Mouse (Mus musculus): ENCODE measurements around the gene Mrpl9. TPM values are rescaled to one million over a fixed set of nuclear protein-coding genes. Genes with fewer than 3 reads are reported as not detected.

Gene Mrpl9
- polyA plus RNA-seq (2015; fragmentation: Nextera tagmentation; extraction: Ambion mirVana) = 52.7 and 52.9 TPM in 2 replicates

GRCm38 (mm10) chr3:94442951-94443596, at the start of gene Mrpl9:
Gene Mrpl9 (plus strand): TSS chr3:94443318.

GRCm38 (mm10) chr3:94398217-94398616, 44.9 kb upstream of the Mrpl9 start, which contains the start of gene Lingo4:
Gene Lingo4 (plus strand): TSS chr3:94398517.

GRCm38 (mm10) chr3:94413031-94413679, 30.0 kb upstream of the Mrpl9 start, which contains the start of gene Tdrkh:
Gene Tdrkh (plus strand): TSS chr3:94413273.

GRCm38 (mm10) chr3:94443597-94443964, 463 bp downstream of the Mrpl9 start, which contains the start of gene Oaz3:
Gene Oaz3 (minus strand): TSS chr3:94443915.

GRCm38 (mm10) chr3:94477981-94478422, 34.9 kb downstream of the Mrpl9 start, which contains the start of gene Celf3:
Gene Celf3 (plus strand): TSS chr3:94478295.

GRCm38 (mm10) chr3:94480291-94480884, 37.3 kb downstream of the Mrpl9 start, which contains the start of gene Riiad1:
Gene Riiad1 (minus strand): TSS chr3:94480341.

Other genes starting within 250 kb of the Mrpl9 start
- not detected in 2 replicates for gene Gm5286, start 246.6 kb upstream of the Mrpl9 start, polyA plus RNA-seq (2015; fragmentation: Nextera tagmentation; extraction: Ambion mirVana)
- gene Gm4778, start 179.3 kb upstream of the Mrpl9 start, polyA plus RNA-seq (2015; fragmentation: Nextera tagmentation; extraction: Ambion mirVana) = not detected in 2 replicates
- gene Them4, start 133.2 kb upstream of the Mrpl9 start, polyA plus RNA-seq (2015; fragmentation: Nextera tagmentation; extraction: Ambion mirVana) = 7.2 and 7.6 TPM in 2 replicates
- gene Them5, start 101.2 kb upstream of the Mrpl9 start, polyA plus RNA-seq (2015; fragmentation: Nextera tagmentation; extraction: Ambion mirVana) = 0.10 and 0.41 TPM in 2 replicates
- gene C2cd4d, start 80.9 kb upstream of the Mrpl9 start, polyA plus RNA-seq (2015; fragmentation: Nextera tagmentation; extraction: Ambion mirVana) = 0.39 and 0.53 TPM in 2 replicates
- gene Rorc, start 70.5 kb upstream of the Mrpl9 start, polyA plus RNA-seq (2015; fragmentation: Nextera tagmentation; extraction: Ambion mirVana) = 0.60 and 0.75 TPM in 2 replicates
- 0.04 TPM in 1 of 2 replicates, not detected in the other for gene Lingo4, start 44.8 kb upstream of the Mrpl9 start, polyA plus RNA-seq (2015; fragmentation: Nextera tagmentation; extraction: Ambion mirVana)
- 4.0 and 4.4 TPM in 2 replicates for gene Tdrkh, start 30.0 kb upstream of the Mrpl9 start, polyA plus RNA-seq (2015; fragmentation: Nextera tagmentation; extraction: Ambion mirVana)
- 0.31 TPM in 1 of 2 replicates, not detected in the other for gene Oaz3, start 597 bp downstream of the Mrpl9 start, polyA plus RNA-seq (2015; fragmentation: Nextera tagmentation; extraction: Ambion mirVana)
- gene Celf3, start 35.0 kb downstream of the Mrpl9 start, polyA plus RNA-seq (2015; fragmentation: Nextera tagmentation; extraction: Ambion mirVana) = 0.72 and 1.6 TPM in 2 replicates
- gene Riiad1, start 37.0 kb downstream of the Mrpl9 start, polyA plus RNA-seq (2015; fragmentation: Nextera tagmentation; extraction: Ambion mirVana) = 1.7 and 3.4 TPM in 2 replicates
- gene Snx27, start 139.4 kb downstream of the Mrpl9 start, polyA plus RNA-seq (2015; fragmentation: Nextera tagmentation; extraction: Ambion mirVana) = 21.1 and 22.2 TPM in 2 replicates
- not detected in 2 replicates for gene Gm10972, start 199.8 kb downstream of the Mrpl9 start, polyA plus RNA-seq (2015; fragmentation: Nextera tagmentation; extraction: Ambion mirVana)
- gene Tuft1, start 215.6 kb downstream of the Mrpl9 start, polyA plus RNA-seq (2015; fragmentation: Nextera tagmentation; extraction: Ambion mirVana) = 11.1 and 11.2 TPM in 2 replicates

Measured in urinary bladder, postnatal 0 days (tissue).